Mouse (Mus musculus) embryonic facial prominence, embryonic 10.5 days (tissue): ENCODE results near the gene Zmynd11. TPM values are rescaled to one million over a fixed set of nuclear protein-coding genes. Genes with fewer than 3 reads are reported as not detected.
"Not testable (repeated sequence)": the region's sequence is repeated elsewhere in the genome, so short reads cannot be mapped to it uniquely, and the experiment has no call there.

Experiments
- DNase-seq: peaks from one replicate; pipeline ENCODE4 v3.0.0-alpha.2; 2017; ENCODE audit warnings: low spot score
- H3K27ac ChIP-seq: fragments of 300-500 bp; sonication (generic); replicated peaks from 2 replicates; pipeline ENCODE4 v1.5.1; 2016; ENCODE audit warnings: mild to moderate bottlenecking
- H3K27me3 ChIP-seq: fragments of 300-500 bp; sonication (generic); replicated peaks from 2 replicates; pipeline ENCODE4 v1.6.1; 2016; ENCODE audit warnings: low read depth, mild to moderate bottlenecking; ENCODE audit not compliant: poor library complexity, severe bottlenecking
- H3K36me3 ChIP-seq: fragments of 300-500 bp; sonication (generic); replicated peaks from 2 replicates; pipeline ENCODE4 v1.6.1; 2016; ENCODE audit warnings: mild to moderate bottlenecking, moderate library complexity
- H3K4me1 ChIP-seq: fragments of 300-500 bp; sonication (generic); 2 replicates; pipeline ENCODE4 v1.6.1; 2016
- H3K4me3 ChIP-seq: fragments of 300-500 bp; sonication (generic); 2 replicates; pipeline ENCODE4 v1.5.1; 2016; ENCODE audit warnings: mild to moderate bottlenecking, moderate library complexity
- H3K9me3 ChIP-seq: fragments of 300-500 bp; sonication (generic); 2 replicates; pipeline ENCODE4 v1.6.1; 2016; ENCODE audit warnings: mild to moderate bottlenecking
- WGBS: fragments of 180-500 bp; shearing (Covaris S2); methylation state at CpG from one replicate; pipeline ENCODE4 v1.1.7; 2016; 5-methylcytosine and 5-hydroxymethylcytosine counted together
- polyA plus RNA-seq: library from polyadenylated mRNA; unstranded; fragments of >200 nt; fragmentation: Nextera tagmentation; extraction: Ambion mirVana; gene quantifications from 2 replicates; pipeline ENCODE4 v1.2.1, GENCODE M21; 2016

Gene Zmynd11
- polyA plus RNA-seq, 1 experiment from 2014 or later: 102 TPM

DNA sequence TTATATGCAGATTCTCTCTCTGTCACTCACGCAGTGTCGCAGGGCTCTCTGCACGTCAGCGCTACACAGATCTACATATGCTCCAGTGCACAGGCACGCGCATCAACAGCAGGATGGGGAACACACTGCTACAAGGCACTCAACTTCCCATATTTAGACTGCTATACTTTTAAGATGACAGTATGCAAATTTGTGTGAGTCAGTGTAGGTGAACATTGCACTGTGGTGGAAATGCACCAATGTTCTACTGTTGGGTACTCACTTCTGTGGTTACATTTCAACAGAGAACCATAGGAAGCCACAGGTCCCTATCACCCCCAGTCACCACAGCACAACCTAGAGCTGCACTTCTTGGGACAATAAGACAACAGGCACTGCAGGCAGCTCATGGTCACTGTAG, 5.1 kb downstream of the Zmynd11 start:
- H3K36me3 ChIP-seq: no peaks in the 10 kb centered on the region; the same call in 1 of the 2 replicates
- peaks cover 44% of the 10 kb centered on the region for H3K4me1 ChIP-seq
- H3K4me3 ChIP-seq: no peak overlapping the region
- no peak for DNase-seq
- no peaks in the 10 kb centered on the region for H3K9me3 ChIP-seq
- H3K27me3 ChIP-seq: no peaks in the 10 kb centered on the region
- 72% methylated on average over 6 of the region's 6 CpGs for WGBS
- H3K27ac ChIP-seq: no peak overlapping the region

- peaks cover 54% of the 10 kb centered on the region for H3K4me1 ChIP-seq
Observed at GRCm38 (mm10) chr13:9757842-9758491, 7.2 kb downstream of the Zmynd11 start.

GRCm38 (mm10) chr13:9753706-9754105, 11.4 kb downstream of the Zmynd11 start:
- WGBS: 55% methylated on average over 3 of the region's 3 CpGs
- no peak for DNase-seq
- peaks cover 24% of the 10 kb centered on the region for H3K4me1 ChIP-seq
- no peaks in the 10 kb centered on the region for H3K27me3 ChIP-seq
- H3K36me3 ChIP-seq: no peaks in the 10 kb centered on the region; the same call in 1 of the 2 replicates
- H3K4me3 ChIP-seq: no peak overlapping the region
- no peak overlapping the region for H3K27ac ChIP-seq
- no peaks in the 10 kb centered on the region for H3K9me3 ChIP-seq

More at GRCm38 (mm10) chr13:9757842-9758491, 7.2 kb downstream of the Zmynd11 start:
- Histone ChIP-seq H3K27me3 (no peaks in the 10 kb centered on the region), H3K36me3 (no peaks in the 10 kb centered on the region; the same call in 1 of the 2 replicates), H3K27ac (no peak overlapping the region), H3K4me3 (no peak overlapping the region), H3K9me3 (no peaks in the 10 kb centered on the region)
- DNase-seq: no peak
- WGBS: 77% methylated on average over 9 of the region's 9 CpGs

- no peaks in the 10 kb centered on the region for H3K9me3 ChIP-seq
- no peak overlapping the region for H3K27ac ChIP-seq
- WGBS: 65% methylated on average over 1 of the region's 1 CpGs
- H3K4me3 ChIP-seq: no peak overlapping the region
- H3K4me1 ChIP-seq: peaks cover 14% of the 10 kb centered on the region
- no peak for DNase-seq
- no peaks in the 10 kb centered on the region for H3K27me3 ChIP-seq
- H3K36me3 ChIP-seq: no peaks in the 10 kb centered on the region
Observed at GRCm38 (mm10) chr13:9750320-9750719, 14.8 kb downstream of the Zmynd11 start.

- no peaks in the 10 kb centered on the region for H3K36me3 ChIP-seq
- WGBS: 88% methylated on average over 4 of the region's 4 CpGs
Observed at GRCm38 (mm10) chr13:9749796-9750195, 15.3 kb downstream of the Zmynd11 start.

DNA sequence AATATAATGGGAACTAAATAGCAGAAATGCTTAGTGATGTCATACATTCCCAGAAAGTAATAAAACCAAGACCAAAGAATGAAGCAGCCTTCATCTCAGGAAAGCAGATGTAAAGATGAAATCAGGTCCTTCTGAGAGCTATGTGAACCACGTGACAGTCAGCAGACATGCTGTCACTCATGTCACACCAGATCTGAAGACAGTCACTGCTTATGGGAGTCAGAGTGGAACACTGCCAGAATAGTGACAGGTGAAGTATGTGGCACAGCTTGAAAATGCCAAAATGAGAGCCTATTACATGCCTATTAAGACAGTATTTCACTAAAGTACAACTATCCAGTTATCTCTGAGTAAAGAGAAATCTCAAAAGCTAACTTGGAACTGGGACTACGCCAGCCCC, 26.9 kb downstream of the Zmynd11 start:
- H3K27ac ChIP-seq: no peak overlapping the region
- no peaks in the 10 kb centered on the region for H3K27me3 ChIP-seq
- H3K4me3 ChIP-seq: no peak overlapping the region
- DNase-seq: no peak
- H3K9me3 ChIP-seq: no peaks in the 10 kb centered on the region
- peaks cover 6% of the 10 kb centered on the region for H3K4me1 ChIP-seq
- WGBS: 88% methylated on average over 2 of the region's 2 CpGs
- peaks cover 5% of the 10 kb centered on the region; the same call in 1 of the 2 replicates for H3K36me3 ChIP-seq

More at GRCm38 (mm10) chr13:9749796-9750195, 15.3 kb downstream of the Zmynd11 start:
- peaks cover 14% of the 10 kb centered on the region for H3K4me1 ChIP-seq
- no peak for DNase-seq
- H3K4me3 ChIP-seq: no peak overlapping the region
- H3K9me3 ChIP-seq: no peaks in the 10 kb centered on the region
- H3K27me3 ChIP-seq: no peaks in the 10 kb centered on the region
- no peak overlapping the region for H3K27ac ChIP-seq

DNA sequence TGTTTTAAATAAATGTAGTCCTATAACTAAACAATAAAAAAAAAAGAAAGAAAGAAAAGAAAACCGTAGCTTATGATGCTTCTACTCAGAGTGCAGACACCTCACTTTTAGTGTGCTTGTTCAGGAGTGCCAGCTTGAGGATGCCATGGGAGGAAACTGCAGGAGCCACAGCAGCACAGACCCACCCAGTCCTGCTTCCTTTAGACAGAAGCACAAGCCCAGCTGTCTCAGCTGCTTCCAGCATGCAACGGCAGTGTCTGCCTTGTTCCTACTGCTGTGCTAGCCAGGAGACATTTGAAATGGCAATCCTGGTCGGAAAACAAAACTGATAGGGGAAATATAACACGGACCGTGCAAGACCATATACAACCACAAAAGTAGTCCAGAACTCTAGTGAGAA, 28.1 kb downstream of the Zmynd11 start:
- no peak overlapping the region for H3K27ac ChIP-seq
- H3K36me3 ChIP-seq: peaks cover 14% of the 10 kb centered on the region
- no peak overlapping the region for H3K4me3 ChIP-seq
- no peaks in the 10 kb centered on the region for H3K9me3 ChIP-seq
- 90% methylated on average over 5 of the region's 5 CpGs for WGBS
- DNase-seq: no peak
- H3K27me3 ChIP-seq: no peaks in the 10 kb centered on the region
- H3K4me1 ChIP-seq: no peaks in the 10 kb centered on the region

DNA sequence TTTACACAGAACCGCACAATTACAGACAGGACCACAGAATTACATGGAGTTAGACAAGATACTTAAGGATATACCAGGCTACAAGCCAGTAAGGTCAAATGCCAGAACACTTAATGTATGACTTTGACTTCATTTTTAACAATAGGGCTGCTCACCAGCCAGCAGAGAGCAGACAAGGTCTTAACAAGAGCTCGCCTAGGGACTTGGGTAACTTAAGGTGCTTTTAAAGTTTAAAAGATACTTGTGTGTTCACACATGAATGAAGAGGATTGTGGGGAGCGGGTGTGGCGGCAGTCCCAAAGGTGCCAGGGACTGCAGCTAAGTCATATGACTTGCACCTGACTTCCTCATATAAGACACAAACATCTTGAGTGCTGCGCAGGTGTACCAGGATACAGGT, 32.9 kb downstream of the Zmynd11 start:
- H3K27me3 ChIP-seq, H3K4me3 ChIP-seq, H3K27ac ChIP-seq, DNase-seq, H3K9me3 ChIP-seq, H3K4me1 ChIP-seq: not testable (repeated sequence)
- WGBS: 88% methylated on average over 4 of the region's 5 CpGs
- peaks cover 51% of the 10 kb centered on the region for H3K36me3 ChIP-seq

DNA sequence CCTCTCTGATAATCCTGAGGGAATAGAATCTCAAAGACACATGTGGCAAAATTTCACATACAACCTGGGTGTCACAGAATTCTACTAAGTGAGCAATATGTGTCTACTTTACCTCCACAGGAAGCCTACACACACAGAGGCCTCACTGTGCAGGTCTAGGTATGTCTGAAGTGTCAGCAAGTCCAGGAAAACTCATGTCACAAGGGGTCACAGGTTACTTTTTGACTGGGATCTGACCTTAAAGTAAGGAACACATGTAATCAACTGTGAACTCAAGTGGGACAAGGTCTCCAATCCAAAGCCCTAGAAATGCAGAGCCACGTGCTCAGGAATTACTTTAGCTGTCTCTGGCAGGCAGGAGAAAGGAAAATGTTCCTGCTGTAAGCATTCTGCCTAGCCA, 36.1 kb downstream of the Zmynd11 start:
- Histone ChIP-seq H3K4me1 (peaks cover 6% of the 10 kb centered on the region; the same call in 1 of the 2 replicates), H3K27me3 (no peaks in the 10 kb centered on the region), H3K36me3 (peaks cover 74% of the 10 kb centered on the region), H3K4me3 (no peak overlapping the region), H3K27ac (no peak overlapping the region), H3K9me3 (no peaks in the 10 kb centered on the region)
- DNase-seq: no peak
- 76% methylated on average over 1 of the region's 1 CpGs for WGBS

DNA sequence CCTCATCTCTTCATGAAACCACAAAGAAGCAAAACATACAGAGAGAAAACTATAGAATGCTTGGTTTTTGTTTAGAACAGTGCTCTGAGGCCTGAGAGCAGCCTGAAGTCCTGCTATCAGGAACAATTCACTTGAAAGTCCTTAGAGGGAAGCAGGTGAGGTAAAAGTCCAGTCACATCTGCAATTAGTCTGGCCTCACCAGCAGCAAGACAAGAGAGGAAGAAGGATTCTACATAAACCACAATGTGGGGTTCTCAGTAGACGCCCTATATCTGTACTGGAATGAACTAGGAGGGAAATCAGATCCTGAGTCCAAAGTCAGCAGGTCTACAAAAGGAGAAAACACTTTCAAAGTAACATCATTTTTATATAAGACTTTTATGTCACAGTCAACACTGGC, 49.9 kb downstream of the Zmynd11 start:
- Histone ChIP-seq H3K9me3 (no peaks in the 10 kb centered on the region), H3K27ac (no peak overlapping the region), H3K4me1 (no peaks in the 10 kb centered on the region), H3K27me3 (no peaks in the 10 kb centered on the region), H3K4me3 (no peak overlapping the region), H3K36me3 (peaks cover 48% of the 10 kb centered on the region)
- WGBS: 100% methylated on average over 1 of the region's 1 CpGs
- no peak for DNase-seq

- Histone ChIP-seq H3K27ac (no peak overlapping the region), H3K4me3 (no peak overlapping the region), H3K4me1 (peaks cover 5% of the 10 kb centered on the region), H3K9me3 (no peaks in the 10 kb centered on the region), H3K27me3 (no peaks in the 10 kb centered on the region), H3K36me3 (peaks cover 47% of the 10 kb centered on the region)
- WGBS: 90% methylated on average over 6 of the region's 6 CpGs
- no peak for DNase-seq
Observed at GRCm38 (mm10) chr13:9713462-9714134, 51.5 kb downstream of the Zmynd11 start.

- no peaks in the 10 kb centered on the region for H3K9me3 ChIP-seq
- DNase-seq: no peak
- WGBS: 91% methylated on average over 3 of the region's 3 CpGs
- H3K4me3 ChIP-seq: no peak overlapping the region
- H3K27ac ChIP-seq: no peak overlapping the region
- no peaks in the 10 kb centered on the region for H3K27me3 ChIP-seq
- H3K36me3 ChIP-seq: peaks cover 46% of the 10 kb centered on the region
- peaks cover 8% of the 10 kb centered on the region for H3K4me1 ChIP-seq
Observed at GRCm38 (mm10) chr13:9712971-9713370, 52.2 kb downstream of the Zmynd11 start.

DNA sequence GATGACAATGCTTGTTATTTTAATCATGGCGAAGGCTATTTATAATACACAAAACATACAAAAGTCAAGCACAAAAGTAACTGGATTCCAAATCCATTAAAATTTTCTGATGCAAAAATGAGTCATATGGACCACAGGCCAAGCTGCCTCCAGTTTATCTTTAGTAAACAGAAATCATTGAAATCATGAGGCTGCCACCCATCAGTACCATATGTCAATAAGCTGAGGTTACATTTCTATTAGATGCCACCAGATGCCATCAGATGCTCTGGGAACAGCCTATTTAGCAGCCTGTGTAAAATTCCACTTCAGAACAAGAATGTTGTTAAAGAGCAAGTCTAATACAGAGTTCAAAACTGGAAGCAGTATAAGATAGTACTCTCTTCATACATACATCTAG, 52.7 kb downstream of the Zmynd11 start:
- Histone ChIP-seq H3K4me3 (no peak overlapping the region), H3K27me3 (no peaks in the 10 kb centered on the region), H3K9me3 (no peaks in the 10 kb centered on the region), H3K36me3 (peaks cover 45% of the 10 kb centered on the region), H3K27ac (no peak overlapping the region), H3K4me1 (peaks cover 8% of the 10 kb centered on the region)
- DNase-seq: no peak
- 91% methylated on average over 1 of the region's 1 CpGs for WGBS
